Comparison of ENCODE assay signal across 8 mouse cellular contexts in the genomic region with DNA sequence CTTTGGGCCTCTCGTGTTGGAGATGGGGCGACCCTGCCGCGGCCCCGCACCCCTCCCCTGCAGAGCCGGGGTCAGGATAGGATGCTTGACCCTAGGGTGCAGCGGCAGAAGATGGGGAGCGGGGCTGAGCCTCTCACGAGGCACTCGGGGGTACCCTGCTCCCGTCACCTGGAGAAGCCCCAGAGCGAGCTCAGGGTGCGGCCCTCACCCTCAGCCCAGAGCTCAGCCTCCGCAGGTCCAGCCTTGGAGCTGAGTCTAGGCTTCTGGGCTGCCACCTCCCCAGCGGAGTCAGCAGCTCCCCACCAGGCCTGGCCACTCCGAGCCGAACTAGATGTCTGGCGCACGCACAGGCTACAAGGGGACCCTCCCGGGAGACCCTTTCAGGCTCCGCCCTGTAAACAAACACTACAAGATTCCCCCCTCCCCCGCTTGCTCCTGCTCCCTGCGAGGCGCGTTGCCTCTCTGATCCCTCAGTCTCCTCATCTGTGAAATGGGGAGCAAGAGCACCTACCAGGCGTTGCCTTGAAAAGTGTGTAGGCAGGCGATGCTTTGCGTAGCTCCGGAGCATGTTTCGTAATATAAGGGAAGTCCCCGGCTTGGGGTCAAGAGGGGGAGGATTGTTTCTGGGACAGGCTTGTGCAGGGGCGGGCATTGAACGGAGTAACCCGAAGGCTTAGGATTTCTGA. TPM values are rescaled to one million over a fixed set of nuclear protein-coding genes. Genes with fewer than 3 reads are reported as not detected.
DNase-seq lines count a peak whose midpoint lies in the region; ATAC-seq and TF ChIP-seq lines count a peak whose summit lies in the region.

No protein-coding gene starts in this region.

- H3K79me2 ChIP-seq in C2C12 (ENCODE audit: control insufficient read depth, insufficient read depth): peaks cover 51% of the 10 kb centered on the region

- peak; percentile 70 for DNase-seq in 3134 (ENCODE audit: extremely low read depth, insufficient read length, low spot score)
- peak; percentile 44 for DNase-seq in c-Kit-positive CD71-negative TER-119-negative erythroid progenitor cells, embryonic 14.5 days (ENCODE audit: low read depth)
- DNase-seq in forebrain, embryonic 14.5 days (ENCODE audit: low spot score): peak; percentile 43
- DNase-seq in ovary, postnatal 14 days (ENCODE audit: low spot score): no peak

- H3K4me2 ChIP-seq in forebrain, embryonic 14.5 days (ENCODE audit: low read length): peak overlapping the region; percentile 89
- peak overlapping the region; percentile 86 for H3K4me2 ChIP-seq in hindbrain, embryonic 16.5 days (ENCODE audit: low read length)
- H3K4me2 ChIP-seq in lung, embryonic 15.5 days: peak overlapping the region; percentile 90
- peak overlapping the region; percentile 85 for H3K4me2 ChIP-seq in neural tube, embryonic 14.5 days (ENCODE audit: low read depth, low read length)

- H3K9ac ChIP-seq in forebrain, embryonic 14.5 days (ENCODE audit: low read length): peak overlapping the region; percentile 79
- H3K9ac ChIP-seq in hindbrain, embryonic 16.5 days (ENCODE audit: low read depth, low read length): peak overlapping the region; percentile 88
- H3K9ac ChIP-seq in lung, embryonic 15.5 days: peak overlapping the region; percentile 69
- peak overlapping the region; percentile 71 for H3K9ac ChIP-seq in neural tube, embryonic 14.5 days (replicated peaks; ENCODE audit: low read depth, low read length)

- peak overlapping the region; percentile 94 for H3K4me3 ChIP-seq in C2C12 (ENCODE audit: insufficient read depth, poor library complexity, severe bottlenecking)
- peak overlapping the region; percentile 72 for H3K4me3 ChIP-seq in forebrain, embryonic 14.5 days (ENCODE audit: low read depth, low read length)
- peak overlapping the region; percentile 84 for H3K4me3 ChIP-seq in hindbrain, embryonic 16.5 days (ENCODE audit: low read length)
- H3K4me3 ChIP-seq in lung, embryonic 15.5 days: peak overlapping the region; percentile 80
- H3K4me3 ChIP-seq in neural tube, embryonic 14.5 days (ENCODE audit: low read depth, low read length): peak overlapping the region; percentile 65

- no peak overlapping the region for H3K27ac ChIP-seq in forebrain, embryonic 14.5 days (ENCODE audit: low read depth, low read length)
- peak overlapping the region; percentile 51 for H3K27ac ChIP-seq in hindbrain, embryonic 16.5 days (ENCODE audit: low read depth, low read length)
- H3K27ac ChIP-seq in lung, embryonic 15.5 days: peak overlapping the region; percentile 65
- H3K27ac ChIP-seq in neural tube, embryonic 14.5 days (ENCODE audit: low read depth, low read length): no peak overlapping the region

- 7% methylated on average over 32 of the region's 34 CpGs for WGBS in forebrain, embryonic 14.5 days
- 7% methylated on average over 34 of the region's 34 CpGs for WGBS in hindbrain, embryonic 16.5 days
- 3% methylated on average over 34 of the region's 34 CpGs for WGBS in lung, embryonic 15.5 days
- WGBS in neural tube, embryonic 14.5 days: 7% methylated on average over 32 of the region's 34 CpGs

- peak; percentile 33 for ATAC-seq in forebrain, embryonic 14.5 days
- peak; percentile 63 for ATAC-seq in hindbrain, embryonic 16.5 days
- ATAC-seq in lung, embryonic 15.5 days (ENCODE audit: borderline replicate concordance, extremely low read depth, low FRiP score, low TSS enrichment): peak; percentile 32
- peak; percentile 36 for ATAC-seq in neural tube, embryonic 14.5 days (ENCODE audit: low read depth)

- no peaks in the 10 kb centered on the region for H3K27me3 ChIP-seq in C2C12 (ENCODE audit: control insufficient read depth, insufficient read depth, insufficient read length)
- no peaks in the 10 kb centered on the region for H3K27me3 ChIP-seq in forebrain, embryonic 14.5 days (replicated peaks; ENCODE audit: control insufficient read depth, insufficient read depth, low read length)
- H3K27me3 ChIP-seq in hindbrain, embryonic 16.5 days (replicated peaks; ENCODE audit: control insufficient read depth, insufficient read depth, low read length): no peaks in the 10 kb centered on the region
- H3K27me3 ChIP-seq in lung, embryonic 15.5 days: no peaks in the 10 kb centered on the region
- H3K27me3 ChIP-seq in neural tube, embryonic 14.5 days (ENCODE audit: control insufficient read depth, insufficient read depth, low read length): no peaks in the 10 kb centered on the region

- peaks cover 17% of the 10 kb centered on the region for H3K79me3 ChIP-seq in C2C12 (ENCODE audit: low read depth)

- no peak for TF ChIP-seq CTCF in C2C12 (IDR thresholded peaks at IDR 0.05; ENCODE audit: control insufficient read depth, insufficient read depth, insufficient read length)

- peaks cover 10% of the 10 kb centered on the region for H3K36me3 ChIP-seq in C2C12 (ENCODE audit: control insufficient read depth, insufficient read depth)
- H3K36me3 ChIP-seq in forebrain, embryonic 14.5 days (ENCODE audit: control insufficient read depth, insufficient read depth, low read length): no peaks in the 10 kb centered on the region
- peaks cover 2% of the 10 kb centered on the region; the same call in 1 of the 2 replicates for H3K36me3 ChIP-seq in hindbrain, embryonic 16.5 days (ENCODE audit: control insufficient read depth, insufficient read depth, low read length)
- no peaks in the 10 kb centered on the region for H3K36me3 ChIP-seq in lung, embryonic 15.5 days
- H3K36me3 ChIP-seq in neural tube, embryonic 14.5 days (ENCODE audit: control insufficient read depth, insufficient read depth, low read length): no peaks in the 10 kb centered on the region

- peak overlapping the region; percentile 89 for H3ac ChIP-seq in C2C12 (ENCODE audit: control insufficient read depth, insufficient read length, low read depth)

- peaks cover 2% of the 10 kb centered on the region; the same call in 1 of the 2 replicates for H3K4me1 ChIP-seq in forebrain, embryonic 14.5 days (ENCODE audit: control insufficient read depth, insufficient read depth, low read length)
- H3K4me1 ChIP-seq in hindbrain, embryonic 16.5 days (ENCODE audit: control insufficient read depth, insufficient read depth, low read depth, low read length): peaks cover 16% of the 10 kb centered on the region
- H3K4me1 ChIP-seq in lung, embryonic 15.5 days: peaks cover 45% of the 10 kb centered on the region
- H3K4me1 ChIP-seq in neural tube, embryonic 14.5 days (ENCODE audit: control insufficient read depth, insufficient read depth, low read length): peaks cover 10% of the 10 kb centered on the region

- H3K9me3 ChIP-seq in forebrain, embryonic 14.5 days (replicated peaks; ENCODE audit: control insufficient read depth, low read length): no peaks in the 10 kb centered on the region
- H3K9me3 ChIP-seq in hindbrain, embryonic 16.5 days (ENCODE audit: control insufficient read depth, low read length): no peaks in the 10 kb centered on the region
- no peaks in the 10 kb centered on the region for H3K9me3 ChIP-seq in lung, embryonic 15.5 days
- no peaks in the 10 kb centered on the region for H3K9me3 ChIP-seq in neural tube, embryonic 14.5 days (ENCODE audit: control insufficient read depth, low read length)

TF ChIP-seq in C2C12, 6 proteins besides CTCF, POLR2A, EP300 and RAD21:
- TF ChIP-seq MYOD1 (IDR thresholded peaks at IDR 0.05; ENCODE audit: control insufficient read depth, insufficient read length, low read depth): no peak
- TF ChIP-seq MAX (IDR thresholded peaks at IDR 0.05): no peak
- no peak for TF ChIP-seq FOSL1 (IDR thresholded peaks at IDR 0.05; ENCODE audit: insufficient read depth, low read length, poor library complexity, severe bottlenecking)
- TF ChIP-seq USF1 (IDR thresholded peaks at IDR 0.05; ENCODE audit: low read depth): no peak
- peak; percentile 72 for TF ChIP-seq CEBPB (IDR thresholded peaks at IDR 0.05; ENCODE audit: low read depth)
- TF ChIP-seq MYOG (IDR thresholded peaks at IDR 0.05; ENCODE audit: control insufficient read depth, extremely low read depth, insufficient read length): no peak

RNA-seq across cellular contexts. Expression of a gene that starts 7.9 kb away (rescaled TPM):
- 59.1 TPM for polyA plus RNA-seq in C2C12 (2012; fragmentation: generic; extraction: Trizol)
- polyA plus RNA-seq in forebrain, embryonic 14.5 days (2014; fragmentation: Nextera tagmentation; extraction: Ambion mirVana): 4.7 and 5.7 TPM in 2 replicates
- 29.5 and 35.4 TPM in 2 replicates for polyA plus RNA-seq in hindbrain, embryonic 16.5 days (2015; fragmentation: Nextera tagmentation; extraction: Ambion mirVana)
- 25.0 and 26.2 TPM in 2 replicates for polyA plus RNA-seq in lung, embryonic 15.5 days (2015; fragmentation: Nextera tagmentation; extraction: Ambion mirVana)
- polyA plus RNA-seq in neural tube, embryonic 14.5 days (2014; fragmentation: Nextera tagmentation; extraction: Ambion mirVana): 5.2 and 5.4 TPM in 2 replicates

RNA-seq across cellular contexts. Expression of a gene that starts 14.2 kb away (rescaled TPM):
- polyA plus RNA-seq in C2C12 (2012; fragmentation: generic; extraction: Trizol): 184 TPM
- 60.3 and 65.9 TPM in 2 replicates for polyA plus RNA-seq in forebrain, embryonic 14.5 days (2014; fragmentation: Nextera tagmentation; extraction: Ambion mirVana)
- polyA plus RNA-seq in hindbrain, embryonic 16.5 days (2015; fragmentation: Nextera tagmentation; extraction: Ambion mirVana): 111 and 117 TPM in 2 replicates
- 53.6 and 60.6 TPM in 2 replicates for polyA plus RNA-seq in lung, embryonic 15.5 days (2015; fragmentation: Nextera tagmentation; extraction: Ambion mirVana)
- polyA plus RNA-seq in neural tube, embryonic 14.5 days (2014; fragmentation: Nextera tagmentation; extraction: Ambion mirVana): 78.6 and 85.0 TPM in 2 replicates

RNA-seq across cellular contexts. Expression of a gene that starts 20.5 kb away (rescaled TPM):
- polyA plus RNA-seq in C2C12 (2012; fragmentation: generic; extraction: Trizol): 82.3 TPM
- 18.7 and 21.4 TPM in 2 replicates for polyA plus RNA-seq in forebrain, embryonic 14.5 days (2014; fragmentation: Nextera tagmentation; extraction: Ambion mirVana)
- polyA plus RNA-seq in hindbrain, embryonic 16.5 days (2015; fragmentation: Nextera tagmentation; extraction: Ambion mirVana): 49.6 and 54.3 TPM in 2 replicates
- polyA plus RNA-seq in lung, embryonic 15.5 days (2015; fragmentation: Nextera tagmentation; extraction: Ambion mirVana): 25.9 and 26.1 TPM in 2 replicates
- polyA plus RNA-seq in neural tube, embryonic 14.5 days (2014; fragmentation: Nextera tagmentation; extraction: Ambion mirVana): 30.4 and 35.1 TPM in 2 replicates

RNA-seq across cellular contexts. Expression of a gene that starts 31.9 kb away (rescaled TPM):
- polyA plus RNA-seq in C2C12 (2012; fragmentation: generic; extraction: Trizol): 0.04 TPM
- polyA plus RNA-seq in forebrain, embryonic 14.5 days (2014; fragmentation: Nextera tagmentation; extraction: Ambion mirVana): 0.30 and 0.61 TPM in 2 replicates
- 0.72 and 1.6 TPM in 2 replicates for polyA plus RNA-seq in hindbrain, embryonic 16.5 days (2015; fragmentation: Nextera tagmentation; extraction: Ambion mirVana)
- polyA plus RNA-seq in lung, embryonic 15.5 days (2015; fragmentation: Nextera tagmentation; extraction: Ambion mirVana): 0.29 TPM in 1 of 2 replicates, not detected in the other
- polyA plus RNA-seq in neural tube, embryonic 14.5 days (2014; fragmentation: Nextera tagmentation; extraction: Ambion mirVana): 0.98 and 1.2 TPM in 2 replicates

RNA-seq across cellular contexts. Expression of a gene that starts 32.8 kb away (rescaled TPM):
- polyA plus RNA-seq in C2C12 (2012; fragmentation: generic; extraction: Trizol): 0.05 TPM
- polyA plus RNA-seq in forebrain, embryonic 14.5 days (2014; fragmentation: Nextera tagmentation; extraction: Ambion mirVana): 4.7 TPM in 2 replicates
- 16.9 and 20.4 TPM in 2 replicates for polyA plus RNA-seq in hindbrain, embryonic 16.5 days (2015; fragmentation: Nextera tagmentation; extraction: Ambion mirVana)
- 0.30 and 0.39 TPM in 2 replicates for polyA plus RNA-seq in lung, embryonic 15.5 days (2015; fragmentation: Nextera tagmentation; extraction: Ambion mirVana)
- 12.4 and 17.1 TPM in 2 replicates for polyA plus RNA-seq in neural tube, embryonic 14.5 days (2014; fragmentation: Nextera tagmentation; extraction: Ambion mirVana)

Comparison
In these comparisons a context has a peak if more than half of its experiments do, and no peak if none do; other contexts are left out.
1. H3K27ac ChIP-seq: peak in hindbrain, embryonic 16.5 days (single experiment) and lung, embryonic 15.5 days (single experiment); none in forebrain, embryonic 14.5 days (single experiment) and neural tube, embryonic 14.5 days (single experiment).
2. Peak in every context shown above with its lines, with median percentiles within 50 percentile points of each other: H3K4me3 ChIP-seq, ATAC-seq, H3K4me2 ChIP-seq and H3K9ac ChIP-seq.